Mouse (Mus musculus) embryonic stem cell, embryonic (primary cell): ENCODE measurements around the gene Thap8.

Experiments used
- CTCF ChIA-PET, 4 experiments: fragments of 300-600 bp in 2 of 4; fragments of 350-600 bp in 2 of 4; sonication (Branson Sonifier 250); formaldehyde crosslinking; loops; one replicate each; lab custom pipeline; 2022; ENCODE audit warnings: inconsistent platforms in 2 of 4; lab: Charles Lee
- POLR2A ChIA-PET, 4 experiments: fragments of 300-600 bp in 2 of 4; fragments of 350-600 bp in 2 of 4; sonication (Branson Sonifier 250); formaldehyde crosslinking; loops; one replicate each; lab custom pipeline; 2022; ENCODE audit warnings: antibody characterized with exemption in 4 of 4, inconsistent platforms in 1 of 4; lab: Charles Lee

The Thap8 gene

GRCm38 (mm10) chr7:30294296-30294695 lies 14.4 kb downstream of the Thap8 start:
- POLR2A ChIA-PET = interaction anchor here in 2 of 4 experiments (0.8 to 8.8 kb wide), 4 partner anchors 12 to 42 kb away, joined by 3 to 84 read pairs (median 36); partner anchors contain the start of genes Thap8 (in 2 of the 2) and Wdr62 (in 2 of the 2)

GRCm38 (mm10) chr7:30295103-30295502 lies 15.2 kb downstream of the Thap8 start:
- ChIA-PET CTCF (interaction anchor here in 1 of 4 experiments (0.8 to 1.6 kb wide), 3 partner anchors 11 to 41 kb away, joined by 3 to 5 read pairs (median 3); partner anchors contain the start of gene Wdr62), POLR2A (interaction anchor here in 3 of 4 experiments (0.7 to 8.8 kb wide), 9 partner anchors 9 to 132 kb away, joined by 3 to 84 read pairs (median 5); partner anchors contain the start of genes Thap8 (in 3 of the 3), Wdr62 (in 3 of the 3) and Alkbh6 (in 1 of the 3))

More at GRCm38 (mm10) chr7:30294296-30294695, 14.4 kb downstream of the Thap8 start:
- CTCF ChIA-PET = interaction anchor here in 2 of 4 experiments (0.6 to 1.5 kb wide), 2 partner anchors 12 to 50 kb away, joined by 3 to 4 read pairs; no protein-coding TSS in a partner anchor

- CTCF ChIA-PET = interaction anchor here in 2 of 4 experiments (0.6 to 1.6 kb wide), 2 partner anchors 9 to 197 kb away, joined by 3 to 5 read pairs; no protein-coding TSS in a partner anchor
- POLR2A ChIA-PET = interaction anchor here in 3 of 4 experiments (0.5 to 8.8 kb wide), 5 partner anchors 10 to 25 kb away, joined by 3 to 84 read pairs (median 3); partner anchors contain the start of genes Thap8 (in 2 of the 3) and Wdr62 (in 2 of the 3)
These were observed 16.9 kb downstream of the Thap8 start for GRCm38 (mm10) chr7:30296816-30297215.

DNA sequence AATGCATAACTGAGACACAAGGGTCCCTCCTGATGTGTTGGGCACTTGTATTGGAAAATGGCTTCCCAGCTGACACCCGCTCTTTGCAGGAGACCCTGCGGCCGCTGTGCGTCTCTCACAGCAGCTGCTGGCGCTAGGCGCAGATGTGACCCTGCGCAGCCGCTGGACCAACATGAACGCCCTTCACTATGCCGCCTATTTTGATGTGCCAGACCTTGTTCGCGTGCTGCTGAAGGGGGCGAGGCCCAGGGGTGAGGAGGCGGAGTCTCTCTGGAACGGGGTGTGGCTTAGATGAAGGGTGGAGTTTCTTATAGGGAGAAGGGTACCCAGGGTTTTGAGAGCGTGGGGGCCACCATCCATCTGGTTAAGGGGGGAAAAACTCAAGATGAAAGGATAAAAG lies 17.4 kb downstream of the Thap8 start:
- POLR2A ChIA-PET = interaction anchor here in 2 of 4 experiments (0.5 to 8.8 kb wide), 4 partner anchors 10 to 25 kb away, joined by 3 to 84 read pairs (median 35); partner anchors contain the start of genes Thap8 (in 2 of the 2) and Wdr62 (in 2 of the 2)
- CTCF ChIA-PET = no interaction called here

DNA sequence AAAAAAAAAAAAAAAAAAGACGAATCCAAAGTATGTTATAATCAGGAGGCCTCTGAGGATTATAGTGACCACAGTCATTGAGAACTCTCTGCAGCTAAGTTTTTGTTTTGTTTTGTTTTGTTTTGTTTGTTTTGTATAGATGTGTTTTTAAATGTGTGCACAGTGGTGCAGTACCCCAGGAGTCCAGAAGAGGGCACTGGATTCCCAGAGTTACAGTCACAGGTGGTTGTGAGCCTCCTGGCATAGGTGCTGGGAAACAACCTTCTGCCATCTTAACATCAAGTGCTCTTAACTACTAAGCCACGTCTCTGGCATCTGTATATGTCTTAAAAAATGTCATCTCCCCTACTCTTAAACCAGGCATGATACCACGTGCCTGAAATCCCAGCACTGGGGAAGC lies 21.0 kb downstream of the Thap8 start:
- ChIA-PET POLR2A (interaction anchor here (0.6 to 5.3 kb wide), 27 partner anchors 8 to 533 kb away, joined by 3 to 34 read pairs (median 5); partner anchors contain the start of genes Wdr62 (in 4 of the 4), Thap8 (in 3 of the 4), Clip3 (in 2 of the 4) and E130208F15Rik (in 2 of the 4)), CTCF (interaction anchor here (0.5 to 4.2 kb wide), 35 partner anchors 8 to 777 kb away, joined by 3 to 20 read pairs (median 4); partner anchors contain the start of genes E130208F15Rik (in 2 of the 4), Alkbh6 (in 1 of the 4), Clip3 (in 1 of the 4) and Polr2i (in 1 of the 4))

DNA sequence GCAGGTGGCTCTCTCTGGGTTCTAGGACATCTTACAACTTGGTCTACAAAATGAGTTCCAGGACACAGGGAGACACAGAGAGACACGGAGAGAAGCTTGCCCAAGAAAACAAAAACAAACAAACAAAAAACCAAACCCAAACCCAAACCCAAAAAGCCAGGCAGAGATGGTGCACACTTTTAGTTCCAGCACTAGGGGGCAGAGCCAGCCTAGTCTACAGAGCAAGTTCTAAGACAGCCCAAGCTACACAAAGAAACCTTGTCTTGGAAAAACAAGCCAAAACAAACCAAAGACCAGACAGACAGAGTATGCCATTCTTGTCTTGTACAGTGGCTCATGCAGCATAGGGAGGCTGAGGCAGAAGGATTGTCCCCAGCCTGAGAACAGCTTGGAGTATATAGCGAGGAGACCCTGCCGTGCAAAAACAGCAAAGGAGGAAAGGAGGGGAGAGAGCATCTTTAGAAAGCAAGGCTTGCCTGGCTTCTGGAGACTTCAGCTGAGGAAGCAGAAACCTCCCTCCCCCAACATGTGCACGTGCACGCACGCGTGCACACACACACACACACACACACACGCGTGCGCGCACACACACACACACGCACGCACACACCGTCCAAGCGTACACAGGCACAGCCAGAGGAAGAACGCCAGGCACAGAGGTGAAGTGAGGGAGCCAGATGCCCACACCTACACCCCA lies 26.3 kb downstream of the Thap8 start:
- ChIA-PET POLR2A (interaction anchor here in 3 of 4 experiments (0.8 to 1.6 kb wide), 7 partner anchors 8 to 26 kb away, joined by 3 to 7 read pairs (median 4); partner anchors contain the start of genes E130208F15Rik (in 2 of the 3), Syne4 (in 2 of the 3), Wdr62 (in 2 of the 3) and Thap8 (in 1 of the 3)), CTCF (interaction anchor here (0.5 to 1.5 kb wide), 31 partner anchors 8 to 656 kb away, joined by 3 to 10 read pairs (median 3); partner anchors contain the start of genes E130208F15Rik (in 2 of the 4), Clip3 (in 1 of the 4), Hspb6 (in 1 of the 4) and Proser3 (in 1 of the 4))

- ChIA-PET CTCF (interaction anchor here in 3 of 4 experiments (0.5 to 1.4 kb wide), 7 partner anchors 7 to 305 kb away, joined by 3 to 5 read pairs (median 3); no protein-coding TSS in a partner anchor), POLR2A (interaction anchor here in 3 of 4 experiments (0.5 to 4.0 kb wide), 15 partner anchors 8 to 299 kb away, joined by 3 to 22 read pairs (median 4); partner anchors contain the start of genes E130208F15Rik (in 2 of the 3), Wdr62 (in 2 of the 3), Polr2i (in 1 of the 3) and Tbcb (in 1 of the 3))
These were observed 28.4 kb downstream of the Thap8 start, which contains the start of gene Alkbh6 for GRCm38 (mm10) chr7:30308076-30309005. Alkbh6 (plus strand) TSS chr7:30308717.

GRCm38 (mm10) chr7:30309395-30310129 lies 29.7 kb downstream of the Thap8 start:
- ChIA-PET POLR2A (interaction anchor here in 3 of 4 experiments (0.6 to 4.0 kb wide), 12 partner anchors 9 to 298 kb away, joined by 3 to 22 read pairs (median 4); partner anchors contain the start of genes E130208F15Rik (in 2 of the 3), Wdr62 (in 2 of the 3) and Thap8 (in 1 of the 3)), CTCF (interaction anchor here in 2 of 4 experiments (1.0 to 1.4 kb wide), 4 partner anchors 8 to 26 kb away, joined by 3 to 4 read pairs (median 3); no protein-coding TSS in a partner anchor)

DNA sequence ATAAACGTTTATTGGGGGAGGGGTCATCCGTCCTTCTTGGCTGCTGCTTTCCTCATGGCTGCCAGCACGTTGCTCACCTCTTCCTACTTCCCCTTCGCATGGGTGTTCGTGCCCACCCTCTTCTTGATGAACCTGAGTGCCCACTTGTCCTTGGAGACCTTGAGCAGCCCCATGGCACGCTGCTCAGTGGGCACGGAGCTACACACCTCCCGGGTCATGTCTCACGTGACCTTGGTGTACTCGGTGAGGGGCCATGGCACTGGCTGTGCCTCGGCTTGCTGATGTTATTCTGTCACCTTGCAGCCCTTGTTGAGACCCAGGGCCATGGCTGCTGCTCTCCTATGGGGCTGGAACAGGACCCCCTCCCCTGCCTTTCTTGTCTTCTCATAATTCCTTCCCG lies 30.2 kb downstream of the Thap8 start:
- ChIA-PET POLR2A (interaction anchor here in 2 of 4 experiments (0.7 to 4.0 kb wide), 4 partner anchors 10 to 28 kb away, joined by 3 to 22 read pairs (median 7); partner anchors contain the start of gene E130208F15Rik (in 2 of the 2)), CTCF (interaction anchor here in 2 of 4 experiments (1.2 to 1.7 kb wide), 3 partner anchors 9 kb away, joined by 3 to 6 read pairs (median 3); no protein-coding TSS in a partner anchor)

- CTCF ChIA-PET = interaction anchor here (0.6 to 3.7 kb wide), 12 partner anchors 8 to 660 kb away, joined by 3 to 11 read pairs (median 4); no protein-coding TSS in a partner anchor
- POLR2A ChIA-PET = interaction anchor here in 3 of 4 experiments (0.5 to 2.6 kb wide), 18 partner anchors 8 to 403 kb away, joined by 3 to 12 read pairs (median 5); partner anchors contain the start of genes Thap8 (in 3 of the 3), Wdr62 (in 3 of the 3) and E130208F15Rik (in 2 of the 3)
These were observed 33.9 kb downstream of the Thap8 start for GRCm38 (mm10) chr7:30313666-30314320.

DNA sequence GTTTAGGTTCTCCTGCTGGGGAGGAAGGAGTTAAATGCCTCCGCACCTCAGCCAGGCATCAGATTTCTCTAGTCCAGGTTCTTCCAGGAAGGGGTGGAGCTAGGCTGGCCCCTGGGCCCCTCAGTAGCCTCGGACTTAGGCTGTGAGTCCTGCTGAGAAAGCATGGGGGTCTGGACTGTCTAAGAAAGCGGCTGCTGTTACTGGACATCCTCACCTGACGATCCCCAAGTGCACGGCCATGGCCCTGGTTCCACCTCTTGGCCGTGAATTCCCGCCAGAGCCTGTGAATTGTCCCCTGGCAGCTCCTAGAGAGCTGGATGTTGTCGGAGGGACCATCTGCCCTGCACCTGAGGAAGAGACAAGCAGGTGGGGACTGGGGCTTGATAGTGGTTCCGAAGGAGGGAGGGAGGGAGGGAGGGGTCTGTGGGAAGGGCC lies 34.8 kb downstream of the Thap8 start, which contains the start of gene Syne4:
Gene Syne4 (plus strand): TSS at position 87 of the 435 bp plus-strand sequence.
- POLR2A ChIA-PET = interaction anchor here in 3 of 4 experiments (0.6 to 2.6 kb wide), 17 partner anchors 9 to 493 kb away, joined by 3 to 12 read pairs (median 3); partner anchors contain the start of genes Thap8 (in 2 of the 3), Wdr62 (in 2 of the 3), Haus5 (in 1 of the 3) and Lrfn3 (in 1 of the 3)
- CTCF ChIA-PET = interaction anchor here in 2 of 4 experiments (0.7 to 3.7 kb wide), 8 partner anchors 8 to 22 kb away, joined by 3 to 11 read pairs (median 4); no protein-coding TSS in a partner anchor

DNA sequence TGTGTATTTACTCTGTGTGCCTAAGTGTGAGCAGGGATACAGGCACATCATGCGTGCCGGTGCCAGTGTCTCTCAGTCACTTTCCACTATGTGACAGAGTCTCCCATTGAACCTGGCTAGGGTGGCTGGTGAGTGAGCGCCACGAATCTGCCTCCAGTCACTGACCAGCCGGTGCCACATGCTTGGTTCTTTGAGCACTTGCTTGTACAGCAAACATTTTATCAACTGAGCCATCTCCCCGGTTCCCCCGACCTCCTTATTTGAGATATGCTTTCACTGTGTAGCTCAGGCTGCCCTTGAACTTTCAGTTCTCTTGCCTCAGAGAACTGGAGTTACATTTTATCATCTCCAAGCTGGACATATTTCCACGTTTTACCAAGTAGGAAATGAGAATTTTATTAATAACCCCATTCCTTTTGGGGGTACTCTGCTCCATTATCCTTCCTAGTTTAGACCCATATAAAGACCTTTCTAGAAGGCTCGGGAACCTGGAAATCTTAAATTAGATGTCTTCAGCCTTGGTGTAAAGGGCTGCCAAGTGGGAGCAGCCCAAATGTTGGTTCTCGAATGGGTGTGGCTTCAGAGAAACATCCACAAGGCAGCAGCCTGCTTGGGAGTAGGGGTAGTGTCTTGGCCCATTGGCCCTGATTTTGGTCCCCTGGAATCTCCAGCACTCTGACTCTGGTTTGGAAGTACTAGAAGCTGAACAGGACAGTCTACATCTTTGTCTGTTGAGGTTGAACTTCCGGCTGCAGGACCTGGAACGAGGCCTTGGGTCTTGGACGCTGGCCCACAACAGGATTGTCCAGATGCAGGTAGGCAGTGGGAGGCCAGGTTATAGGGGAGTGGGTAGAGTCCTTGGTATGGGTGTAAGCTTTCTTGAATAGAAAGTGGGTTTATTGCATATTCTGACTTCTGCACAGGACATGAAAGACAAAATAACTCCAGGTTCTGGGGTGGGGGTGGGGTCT lies 36.0 kb downstream of the Thap8 start:
- ChIA-PET POLR2A (interaction anchor here in 3 of 4 experiments (0.5 to 2.6 kb wide), 7 partner anchors 16 to 147 kb away, joined by 3 to 12 read pairs (median 3); partner anchors contain the start of genes Lrfn3 (in 1 of the 3), Thap8 (in 1 of the 3), Tyrobp (in 1 of the 3) and Wdr62 (in 1 of the 3)), CTCF (interaction anchor here in 2 of 4 experiments (0.6 to 3.7 kb wide), 2 partner anchors 16 to 195 kb away, joined by 3 to 11 read pairs; no protein-coding TSS in a partner anchor)

DNA sequence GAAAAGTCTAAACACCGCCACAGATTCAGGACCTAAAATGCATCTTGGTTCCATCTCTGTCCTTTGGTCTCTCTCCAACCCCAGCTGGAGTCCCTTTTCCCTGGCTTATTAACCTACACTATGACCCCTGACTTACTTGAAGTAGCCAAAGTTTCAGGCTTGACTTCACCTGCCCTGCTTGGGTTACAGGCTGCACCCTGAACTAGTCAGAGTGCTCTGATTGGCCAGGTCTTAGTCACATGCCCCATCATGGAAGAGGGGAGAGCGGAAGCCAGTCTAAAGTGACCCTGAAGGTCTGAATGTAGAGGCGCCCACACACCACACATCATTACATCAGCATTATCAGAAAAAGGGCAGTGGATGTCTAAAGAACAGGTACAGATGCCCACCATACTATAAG lies 38.2 kb downstream of the Thap8 start:
- CTCF ChIA-PET = interaction anchor here in 1 of 4 experiments (1.0 kb wide), 1 partner anchor 10 kb away, joined by 3 read pairs; no protein-coding TSS in a partner anchor
- POLR2A ChIA-PET = interaction anchor here in 1 of 4 experiments (1.2 kb wide), 1 partner anchor 38 kb away, joined by 3 read pairs; the partner anchor contains the start of gene Wdr62
